Mouse (Mus musculus) embryonic facial prominence, embryonic 15.5 days (tissue): ENCODE measurements around the gene Itgb6. TPM values are rescaled to one million over a fixed set of nuclear protein-coding genes. Genes with fewer than 3 reads are reported as not detected.

Experiments
- ATAC-seq: fragments of 200-750 bp; cut with Nextera tagmentation; 2 replicates; pipeline ENCODE4 v1.8.0; 2017; ENCODE audit warnings: low read depth, moderate TSS enrichment; ENCODE audit not compliant: insufficient number of reproducible peaks, low FRiP score, low TSS enrichment
- H3K27ac ChIP-seq: fragments of 300-500 bp; sonication (generic); replicated peaks from 2 replicates; pipeline ENCODE4 v1.5.1; 2015; ENCODE audit warnings: mild to moderate bottlenecking, inconsistent platforms
- H3K27me3 ChIP-seq: fragments of 300-500 bp; sonication (generic); 2 replicates; pipeline ENCODE4 v1.6.1; 2015; ENCODE audit warnings: inconsistent platforms
- H3K36me3 ChIP-seq: fragments of 300-500 bp; sonication (generic); 2 replicates; pipeline ENCODE4 v1.6.1; 2015; ENCODE audit warnings: mild to moderate bottlenecking, inconsistent platforms
- H3K4me1 ChIP-seq: fragments of 300-500 bp; sonication (generic); 2 replicates; pipeline ENCODE4 v1.6.1; 2015; ENCODE audit warnings: inconsistent platforms
- H3K4me2 ChIP-seq: fragments of 300-500 bp; sonication (generic); replicated peaks from 2 replicates; pipeline ENCODE4 v1.6.1; 2015; ENCODE audit warnings: mild to moderate bottlenecking, inconsistent platforms
- H3K4me3 ChIP-seq: fragments of 300-500 bp; sonication (generic); replicated peaks from 2 replicates; pipeline ENCODE4 v1.5.1; 2015; ENCODE audit warnings: mild to moderate bottlenecking, inconsistent platforms
- H3K9ac ChIP-seq: fragments of 300-500 bp; sonication (generic); 2 replicates; pipeline ENCODE4 v1.6.1; 2015; ENCODE audit warnings: inconsistent platforms
- H3K9me3 ChIP-seq: fragments of 300-500 bp; sonication (generic); replicated peaks from 2 replicates; pipeline ENCODE4 v1.6.1; 2016; ENCODE audit warnings: inconsistent platforms
- WGBS: fragments of 180-500 bp; shearing (Covaris S2); methylation state at CpG from one replicate; pipeline ENCODE4 v1.1.7; 2015; 5-methylcytosine and 5-hydroxymethylcytosine counted together
- polyA plus RNA-seq: library from polyadenylated mRNA; unstranded; fragments of >200 nt; fragmentation: Nextera tagmentation; extraction: Ambion mirVana; gene quantifications from 2 replicates; pipeline ENCODE4 v1.2.1, GENCODE M21; 2015

Itgb6 gene
- polyA plus RNA-seq, 1 experiment from 2014 or later: 2.9 TPM

- 75% methylated on average over 5 of the region's 5 CpGs for WGBS
- Histone ChIP-seq H3K4me3 (no peak overlapping the region), H3K9ac (no peak overlapping the region), H3K4me1 (peaks cover 24% of the 10 kb centered on the region), H3K27ac (no peak overlapping the region), H3K4me2 (no peak overlapping the region), H3K9me3 (no peaks in the 10 kb centered on the region), H3K36me3 (no peaks in the 10 kb centered on the region), H3K27me3 (no peaks in the 10 kb centered on the region)
- ATAC-seq: no peak
Observed at GRCm38 (mm10) chr2:60712891-60713290, 9.6 kb downstream of the Itgb6 start.

- WGBS: 46% methylated on average over 6 of the region's 6 CpGs
- Histone ChIP-seq H3K9me3 (no peaks in the 10 kb centered on the region), H3K4me3 (no peak overlapping the region), H3K9ac (no peak overlapping the region), H3K4me1 (peaks cover 24% of the 10 kb centered on the region), H3K4me2 (no peak overlapping the region), H3K27ac (no peak overlapping the region), H3K36me3 (no peaks in the 10 kb centered on the region), H3K27me3 (no peaks in the 10 kb centered on the region)
- ATAC-seq: no peak
Observed at GRCm38 (mm10) chr2:60712483-60712882, 10.0 kb downstream of the Itgb6 start.

GRCm38 (mm10) chr2:60711098-60711880 lies 11.2 kb downstream of the Itgb6 start:
- H3K27me3 ChIP-seq: no peaks in the 10 kb centered on the region
- H3K9me3 ChIP-seq: no peaks in the 10 kb centered on the region
- no peaks in the 10 kb centered on the region for H3K36me3 ChIP-seq
- H3K4me3 ChIP-seq: no peak overlapping the region
- no peak overlapping the region for H3K4me2 ChIP-seq
- peaks cover 24% of the 10 kb centered on the region for H3K4me1 ChIP-seq
- H3K9ac ChIP-seq: no peak overlapping the region
- H3K27ac ChIP-seq: no peak overlapping the region
- WGBS: 78% methylated on average over 7 of the region's 7 CpGs
- no peak for ATAC-seq

GRCm38 (mm10) chr2:60710317-60710716 lies 12.1 kb downstream of the Itgb6 start:
- Histone ChIP-seq H3K9me3 (no peaks in the 10 kb centered on the region), H3K27me3 (no peaks in the 10 kb centered on the region), H3K4me2 (no peak overlapping the region), H3K36me3 (no peaks in the 10 kb centered on the region), H3K27ac (no peak overlapping the region), H3K4me3 (no peak overlapping the region), H3K4me1 (peaks cover 18% of the 10 kb centered on the region), H3K9ac (no peak overlapping the region)
- WGBS: 75% methylated on average over 4 of the region's 4 CpGs
- no peak for ATAC-seq

- Histone ChIP-seq H3K27me3 (no peaks in the 10 kb centered on the region), H3K9me3 (no peaks in the 10 kb centered on the region), H3K9ac (no peak overlapping the region), H3K4me2 (no peak overlapping the region), H3K4me1 (peaks cover 2% of the 10 kb centered on the region), H3K36me3 (no peaks in the 10 kb centered on the region), H3K27ac (no peak overlapping the region), H3K4me3 (no peak overlapping the region)
- no peak for ATAC-seq
- 44% methylated on average over 3 of the region's 3 CpGs for WGBS
Observed at GRCm38 (mm10) chr2:60708671-60709070, 13.8 kb downstream of the Itgb6 start.

- H3K4me1 ChIP-seq: no peaks in the 10 kb centered on the region
- H3K9ac ChIP-seq: no peak overlapping the region
- H3K27me3 ChIP-seq: no peaks in the 10 kb centered on the region
- no peaks in the 10 kb centered on the region for H3K36me3 ChIP-seq
- H3K27ac ChIP-seq: no peak overlapping the region
- no peak for ATAC-seq
- H3K4me2 ChIP-seq: no peak overlapping the region
- no peaks in the 10 kb centered on the region for H3K9me3 ChIP-seq
- H3K4me3 ChIP-seq: no peak overlapping the region
- WGBS: 78% methylated on average over 3 of the region's 3 CpGs
Observed at GRCm38 (mm10) chr2:60706866-60707265, 15.6 kb downstream of the Itgb6 start.

- WGBS: 92% methylated on average over 8 of the region's 8 CpGs
- no peak overlapping the region for H3K27ac ChIP-seq
- no peaks in the 10 kb centered on the region for H3K4me1 ChIP-seq
- H3K4me3 ChIP-seq: no peak overlapping the region
- H3K9me3 ChIP-seq: no peaks in the 10 kb centered on the region
- H3K36me3 ChIP-seq: no peaks in the 10 kb centered on the region
- H3K9ac ChIP-seq: no peak overlapping the region
- ATAC-seq: no peak
- H3K27me3 ChIP-seq: no peaks in the 10 kb centered on the region
- H3K4me2 ChIP-seq: no peak overlapping the region
Observed at GRCm38 (mm10) chr2:60705426-60705825, 17.0 kb downstream of the Itgb6 start.

- Histone ChIP-seq H3K36me3 (no peaks in the 10 kb centered on the region), H3K4me2 (no peak overlapping the region), H3K27ac (no peak overlapping the region), H3K9ac (no peak overlapping the region), H3K4me3 (no peak overlapping the region), H3K9me3 (no peaks in the 10 kb centered on the region), H3K4me1 (peaks cover 4% of the 10 kb centered on the region), H3K27me3 (no peaks in the 10 kb centered on the region)
- ATAC-seq: no peak
- 41% methylated on average over 4 of the region's 4 CpGs for WGBS
Observed at GRCm38 (mm10) chr2:60703315-60703714, 19.1 kb downstream of the Itgb6 start.

GRCm38 (mm10) chr2:60700956-60701355 lies 21.5 kb downstream of the Itgb6 start:
- no peak for ATAC-seq
- no peak overlapping the region for H3K4me3 ChIP-seq
- no peak overlapping the region for H3K4me2 ChIP-seq
- no peaks in the 10 kb centered on the region for H3K27me3 ChIP-seq
- WGBS: 74% methylated on average over 4 of the region's 4 CpGs
- no peak overlapping the region for H3K27ac ChIP-seq
- peaks cover 14% of the 10 kb centered on the region for H3K4me1 ChIP-seq
- no peaks in the 10 kb centered on the region for H3K9me3 ChIP-seq
- no peak overlapping the region for H3K9ac ChIP-seq
- H3K36me3 ChIP-seq: no peaks in the 10 kb centered on the region

GRCm38 (mm10) chr2:60700013-60700412 lies 22.4 kb downstream of the Itgb6 start:
- H3K27me3 ChIP-seq: no peaks in the 10 kb centered on the region
- no peak overlapping the region for H3K9ac ChIP-seq
- H3K4me3 ChIP-seq: no peak overlapping the region
- WGBS: 69% methylated on average over 3 of the region's 3 CpGs
- ATAC-seq: no peak
- no peaks in the 10 kb centered on the region for H3K36me3 ChIP-seq
- H3K4me1 ChIP-seq: peaks cover 14% of the 10 kb centered on the region
- H3K4me2 ChIP-seq: no peak overlapping the region
- H3K9me3 ChIP-seq: no peaks in the 10 kb centered on the region
- no peak overlapping the region for H3K27ac ChIP-seq

- no peak for ATAC-seq
- WGBS: 83% methylated on average over 3 of the region's 3 CpGs
- Histone ChIP-seq H3K9ac (no peak overlapping the region), H3K27me3 (no peaks in the 10 kb centered on the region), H3K27ac (no peak overlapping the region), H3K4me2 (no peak overlapping the region), H3K9me3 (no peaks in the 10 kb centered on the region), H3K4me1 (peaks cover 14% of the 10 kb centered on the region), H3K36me3 (no peaks in the 10 kb centered on the region), H3K4me3 (no peak overlapping the region)
Observed at GRCm38 (mm10) chr2:60699591-60699990, 22.9 kb downstream of the Itgb6 start.

GRCm38 (mm10) chr2:60698155-60698554 lies 24.3 kb downstream of the Itgb6 start:
- Histone ChIP-seq H3K4me2 (no peak overlapping the region), H3K36me3 (no peaks in the 10 kb centered on the region), H3K27ac (0 out of 2 replicates have a peak overlapping the region, but pooled peaks have one; percentile 35), H3K4me1 (peaks cover 14% of the 10 kb centered on the region), H3K9me3 (no peaks in the 10 kb centered on the region), H3K27me3 (no peaks in the 10 kb centered on the region), H3K9ac (no peak overlapping the region), H3K4me3 (no peak overlapping the region)
- peak; percentile 47; the same call in 1 of the 2 replicates for ATAC-seq
- WGBS: 31% methylated on average over 1 of the region's 1 CpGs
